Mouse (Mus musculus): Measurements from ENCODE around the gene Apip.

GRCm38 (mm10) chr2:103089521-103089920 lies 16.0 kb downstream of the Apip start:
- TF ChIP-seq CTCF (IDR thresholded peaks at IDR 0.05; ENCODE audit: extremely low read depth, insufficient read length, insufficient replicate concordance, low read depth, low read length) (no peak), POLR2A (IDR thresholded peaks at IDR 0.05; ENCODE audit: low read depth, low read length) (no peak)

Data from small intestine, adult 2 months (tissue).